Mouse (Mus musculus): ENCODE results near the gene Selenoh. TPM values are rescaled to one million over a fixed set of nuclear protein-coding genes. Genes with fewer than 3 reads are reported as not detected.

Gene Selenoh
- total RNA-seq, 2 experiments from 2014 or later, result 25.4 to 26.7 TPM

- DNase-seq, result no peak
Observed at GRCm38 (mm10) chr2:84627036-84627435, 43.5 kb downstream of the Selenoh start.

GRCm38 (mm10) chr2:84626366-84626975 is 44.1 kb downstream of the Selenoh start:
- no peak for DNase-seq

- DNase-seq, result no peak
Observed at GRCm38 (mm10) chr2:84624201-84624600, 46.4 kb downstream of the Selenoh start.

- DNase-seq, result no peak
Observed at GRCm38 (mm10) chr2:84623428-84624119, 47.0 kb downstream of the Selenoh start.

GRCm38 (mm10) chr2:84622668-84623067 is 47.9 kb downstream of the Selenoh start:
- no peak for DNase-seq

- DNase-seq, result no peak
Observed at GRCm38 (mm10) chr2:84619646-84620340, 50.8 kb downstream of the Selenoh start.

Other genes with a start within 250 kb of the Selenoh start
- gene Calcrl, start 245.4 kb downstream of the Selenoh start, total RNA-seq (2021), result 10 to 100 TPM; 24.5 to 31.6 TPM
- gene Tfpi, start 194.0 kb downstream of the Selenoh start, total RNA-seq (2021), result 10 to 100 TPM; 11.3 to 13.0 TPM
- gene Ctnnd1, start 20.0 kb downstream of the Selenoh start, total RNA-seq (2021), result 10 to 100 TPM; 54.4 to 68.8 TPM
- under 1 TPM in 1 of 2 experiments, not detected in 1; 0.09 TPM for gene Btbd18, start 11.7 kb downstream of the Selenoh start, total RNA-seq (2021)
- gene Gm28635, start 7.3 kb upstream of the Selenoh start, total RNA-seq (2021), result not detected
- gene Med19, start 7.6 kb upstream of the Selenoh start, total RNA-seq (2021), result 10 to 100 TPM; 11.0 to 13.6 TPM
- 10 to 100 TPM; 50.4 to 50.7 TPM for gene Tmx2, start 8.4 kb upstream of the Selenoh start, total RNA-seq (2021)
- gene Zdhhc5, start 44.4 kb upstream of the Selenoh start, total RNA-seq (2021), result 10 to 100 TPM; 42.7 to 47.9 TPM
- 1 to 10 TPM; 4.6 to 5.3 TPM for gene Clp1, start 56.6 kb upstream of the Selenoh start, total RNA-seq (2021)
- gene Ypel4, start 63.3 kb upstream of the Selenoh start, total RNA-seq (2021), result 1 to 10 TPM in 1 of 2 experiments, under 1 TPM in 1; 0.49 to 1.4 TPM
- gene Gm19426, start 72.9 kb upstream of the Selenoh start, total RNA-seq (2021), result 1 to 10 TPM in 1 of 2 experiments, under 1 TPM in 1; 0.77 to 1.4 TPM
- 10 to 100 TPM; 74.7 to 84.1 TPM for gene Serping1, start 104.7 kb upstream of the Selenoh start, total RNA-seq (2021)
- gene Ube2l6, start 128.1 kb upstream of the Selenoh start, total RNA-seq (2021), result 10 to 100 TPM in 1 of 2 experiments, 1 to 10 TPM in 1; 7.2 to 10.0 TPM
- gene Smtnl1, start 151.9 kb upstream of the Selenoh start, total RNA-seq (2021), result 10 to 100 TPM; 64.0 to 71.1 TPM
- gene Timm10, start 156.2 kb upstream of the Selenoh start, total RNA-seq (2021), result 10 to 100 TPM; 42.9 to 46.1 TPM
- 1 to 10 TPM; 6.4 to 6.7 TPM for gene Slc43a1, start 168.1 kb upstream of the Selenoh start, total RNA-seq (2021)
- 1 to 10 TPM; 1.0 TPM for gene Rtn4rl2, start 215.9 kb upstream of the Selenoh start, total RNA-seq (2021)

Data from gastrocnemius, postnatal 10 days (tissue).